Mouse (Mus musculus) heart, embryonic 10.5 days (tissue): Measurements from ENCODE around the gene Slc4a1. TPM values are rescaled to one million over a fixed set of nuclear protein-coding genes. Genes with fewer than 3 reads are reported as not detected.
"Not testable (repeated sequence)": the region's sequence is repeated elsewhere in the genome, so short reads cannot be mapped to it uniquely, and the experiment has no call there.

Experiments
- DNase-seq: peaks from one replicate; pipeline ENCODE4 v3.0.0-alpha.2; 2017; ENCODE audit warnings: low spot score
- H3K27ac ChIP-seq: fragments of 300-500 bp; sonication (generic); 2 replicates; pipeline ENCODE4 v1.5.1; 2016; ENCODE audit warnings: mild to moderate bottlenecking
- H3K27me3 ChIP-seq: fragments of 300-500 bp; sonication (generic); 2 replicates; pipeline ENCODE4 v1.6.1; 2016; ENCODE audit warnings: mild to moderate bottlenecking; ENCODE audit not compliant: poor library complexity, insufficient read depth, severe bottlenecking
- H3K36me3 ChIP-seq: fragments of 300-500 bp; sonication (generic); 2 replicates; pipeline ENCODE4 v1.6.1; 2016; ENCODE audit warnings: mild to moderate bottlenecking, moderate library complexity
- H3K4me1 ChIP-seq: fragments of 300-500 bp; sonication (generic); 2 replicates; pipeline ENCODE4 v1.6.1; 2016; ENCODE audit warnings: mild to moderate bottlenecking
- H3K4me3 ChIP-seq: fragments of 300-500 bp; sonication (generic); 2 replicates; pipeline ENCODE4 v1.5.1; 2016; ENCODE audit warnings: mild to moderate bottlenecking, moderate library complexity
- H3K9me3 ChIP-seq: fragments of 300-500 bp; sonication (generic); 2 replicates; pipeline ENCODE4 v1.6.1; 2016; ENCODE audit warnings: mild to moderate bottlenecking, moderate library complexity
- WGBS: fragments of 180-500 bp; shearing (Covaris S2); methylation state at CpG from one replicate; pipeline ENCODE4 v1.1.7; 2016; 5-methylcytosine and 5-hydroxymethylcytosine counted together
- polyA plus RNA-seq: library from polyadenylated mRNA; unstranded; fragments of >200 nt; fragmentation: Nextera tagmentation; extraction: Ambion mirVana; gene quantifications from 2 replicates; pipeline ENCODE4 v1.2.1, GENCODE M21; 2016

Gene Slc4a1
- polyA plus RNA-seq, 1 experiment from 2014 or later = 88.9 TPM

GRCm38 (mm10) chr11:102394421-102395124, 28.6 kb upstream of the Slc4a1 start:
- 0 out of 2 replicates have a peak overlapping the region, but pooled peaks have one; percentile 58 for H3K4me3 ChIP-seq
- H3K9me3 ChIP-seq = no peaks in the 10 kb centered on the region
- 78% methylated on average over 9 of the region's 9 CpGs for WGBS
- peaks cover 61% of the 10 kb centered on the region for H3K27me3 ChIP-seq
- no peak overlapping the region for H3K27ac ChIP-seq
- DNase-seq = peak; percentile 69
- peaks cover 34% of the 10 kb centered on the region for H3K4me1 ChIP-seq
- no peaks in the 10 kb centered on the region for H3K36me3 ChIP-seq

- Histone ChIP-seq H3K4me1 (peaks cover 28% of the 10 kb centered on the region), H3K27ac (no peak overlapping the region), H3K27me3 (peaks cover 54% of the 10 kb centered on the region), H3K36me3 (no peaks in the 10 kb centered on the region), H3K4me3 (peak overlapping the region; percentile 58), H3K9me3 (no peaks in the 10 kb centered on the region)
- 9% methylated on average over 17 of the region's 17 CpGs for WGBS
- no peak for DNase-seq
These were observed 27.9 kb upstream of the Slc4a1 start for GRCm38 (mm10) chr11:102393719-102394420.

GRCm38 (mm10) chr11:102393238-102393634, 27.2 kb upstream of the Slc4a1 start, which contains the start of gene Rundc3a:
Gene Rundc3a (plus strand): TSS chr11:102393403.
- under 1% methylated on average over 34 of the region's 34 CpGs for WGBS
- Histone ChIP-seq H3K27me3 (peaks cover 48% of the 10 kb centered on the region), H3K9me3 (no peaks in the 10 kb centered on the region), H3K4me3 (peak within 1 kb of the TSS; percentile 58), H3K4me1 (peaks cover 28% of the 10 kb centered on the region), H3K36me3 (no peaks in the 10 kb centered on the region), H3K27ac (no peak within 1 kb of the TSS)
- peak; percentile 94 for DNase-seq

- DNase-seq = no peak
- H3K27me3 ChIP-seq = peaks cover 42% of the 10 kb centered on the region
- no peaks in the 10 kb centered on the region for H3K9me3 ChIP-seq
- peaks cover 23% of the 10 kb centered on the region for H3K4me1 ChIP-seq
- 14% methylated on average over 15 of the region's 15 CpGs for WGBS
- H3K27ac ChIP-seq = no peak overlapping the region
- no peaks in the 10 kb centered on the region for H3K36me3 ChIP-seq
- H3K4me3 ChIP-seq = peak overlapping the region; percentile 58
These were observed 26.6 kb upstream of the Slc4a1 start for GRCm38 (mm10) chr11:102392441-102393237.

- peaks cover 17% of the 10 kb centered on the region for H3K4me1 ChIP-seq
- not testable (repeated sequence) for DNase-seq, H3K9me3 ChIP-seq, H3K4me3 ChIP-seq, H3K27me3 ChIP-seq, H3K36me3 ChIP-seq, H3K27ac ChIP-seq
- WGBS = 76% methylated on average over 5 of the region's 5 CpGs
These were observed 23.4 kb upstream of the Slc4a1 start for GRCm38 (mm10) chr11:102389436-102389835.

GRCm38 (mm10) chr11:102386121-102386520, 20.1 kb upstream of the Slc4a1 start:
- Histone ChIP-seq H3K27me3 (no peaks in the 10 kb centered on the region), H3K4me1 (no peaks in the 10 kb centered on the region), H3K36me3 (no peaks in the 10 kb centered on the region), H3K9me3 (no peaks in the 10 kb centered on the region), H3K4me3 (no peak overlapping the region), H3K27ac (no peak overlapping the region)
- 67% methylated on average over 5 of the region's 5 CpGs for WGBS
- DNase-seq = no peak

- no peaks in the 10 kb centered on the region for H3K9me3 ChIP-seq
- H3K27me3 ChIP-seq = no peaks in the 10 kb centered on the region
- 59% methylated on average over 3 of the region's 4 CpGs for WGBS
- no peak for DNase-seq
- no peaks in the 10 kb centered on the region for H3K36me3 ChIP-seq
- H3K4me1 ChIP-seq = no peaks in the 10 kb centered on the region
- no peak overlapping the region for H3K4me3 ChIP-seq
- H3K27ac ChIP-seq = no peak overlapping the region
These were observed 19.1 kb upstream of the Slc4a1 start for GRCm38 (mm10) chr11:102385075-102385474.

- Histone ChIP-seq H3K36me3 (no peaks in the 10 kb centered on the region), H3K27ac (no peak overlapping the region), H3K4me1 (no peaks in the 10 kb centered on the region), H3K9me3 (no peaks in the 10 kb centered on the region), H3K4me3 (no peak overlapping the region), H3K27me3 (no peaks in the 10 kb centered on the region)
- WGBS = 75% methylated on average over 2 of the region's 2 CpGs
- DNase-seq = no peak
These were observed 18.4 kb upstream of the Slc4a1 start for GRCm38 (mm10) chr11:102384418-102384817.

GRCm38 (mm10) chr11:102383365-102384136, 17.5 kb upstream of the Slc4a1 start:
- WGBS = 64% methylated on average over 1 of the region's 1 CpGs
- H3K4me1 ChIP-seq = no peaks in the 10 kb centered on the region
- H3K4me3 ChIP-seq = no peak overlapping the region
- H3K27ac ChIP-seq = no peak overlapping the region
- peaks cover 3% of the 10 kb centered on the region; the same call in 1 of the 2 replicates for H3K9me3 ChIP-seq
- H3K36me3 ChIP-seq = no peaks in the 10 kb centered on the region; the same call in 1 of the 2 replicates
- H3K27me3 ChIP-seq = no peaks in the 10 kb centered on the region
- peak; percentile 76 for DNase-seq

GRCm38 (mm10) chr11:102382794-102383193, 16.8 kb upstream of the Slc4a1 start:
- WGBS = 79% methylated on average over 3 of the region's 3 CpGs
- H3K27ac ChIP-seq = no peak overlapping the region
- no peaks in the 10 kb centered on the region for H3K4me1 ChIP-seq
- no peak for DNase-seq
- H3K27me3 ChIP-seq = no peaks in the 10 kb centered on the region
- no peaks in the 10 kb centered on the region; the same call in 1 of the 2 replicates for H3K36me3 ChIP-seq
- peaks cover 3% of the 10 kb centered on the region; the same call in 1 of the 2 replicates for H3K9me3 ChIP-seq
- H3K4me3 ChIP-seq = no peak overlapping the region

- H3K27me3 ChIP-seq = no peaks in the 10 kb centered on the region
- H3K36me3 ChIP-seq = no peaks in the 10 kb centered on the region; the same call in 1 of the 2 replicates
- peaks cover 2% of the 10 kb centered on the region for H3K4me1 ChIP-seq
- peaks cover 3% of the 10 kb centered on the region; the same call in 1 of the 2 replicates for H3K9me3 ChIP-seq
- no peak overlapping the region for H3K27ac ChIP-seq
- 47% methylated on average over 4 of the region's 4 CpGs for WGBS
- H3K4me3 ChIP-seq = no peak overlapping the region
- no peak for DNase-seq
These were observed 15.5 kb upstream of the Slc4a1 start for GRCm38 (mm10) chr11:102381341-102382100.
